Mouse (Mus musculus): ENCODE data around the gene D5Ertd579e. TPM values are rescaled to one million over a fixed set of nuclear protein-coding genes. Genes with fewer than 3 reads are reported as not detected.

Gene D5Ertd579e
- polyA plus RNA-seq, 1 experiment from 2014 or later = 25.1 TPM

DNA sequence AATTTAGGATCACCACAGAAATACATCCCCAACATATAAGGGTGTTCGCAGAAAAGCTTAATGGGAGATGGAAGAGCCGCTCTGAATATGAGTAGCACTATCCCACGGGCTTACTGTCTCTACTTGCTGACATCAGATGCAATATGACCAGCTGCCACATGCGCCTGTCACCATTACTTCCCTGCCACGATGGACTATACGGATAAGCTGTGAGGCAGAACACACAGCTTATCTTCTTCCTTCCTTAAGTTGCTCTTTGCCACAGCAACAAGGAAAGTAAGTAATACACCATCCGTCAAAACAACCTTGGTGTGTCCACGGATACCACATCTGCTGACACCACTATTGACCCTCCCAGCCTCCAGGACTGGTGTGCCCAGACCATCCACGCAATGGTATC lies 131.3 kb downstream of the D5Ertd579e start:
- no peak overlapping the region for H3K4me3 ChIP-seq
- H3K36me3 ChIP-seq = no peaks in the 10 kb centered on the region
- no peak for DNase-seq (ENCODE audit: low spot score)
- 87% methylated on average over 9 of the region's 9 CpGs for WGBS
- H3K27me3 ChIP-seq (ENCODE audit: low read depth, poor library complexity, severe bottlenecking) = no peaks in the 10 kb centered on the region
- no peak overlapping the region for H3K27ac ChIP-seq
- H3K9me3 ChIP-seq (replicated peaks) = no peaks in the 10 kb centered on the region
- H3K4me1 ChIP-seq = 0 out of 2 replicates have a peak, but pooled peaks cover 14% of the 10 kb centered on the region

DNA sequence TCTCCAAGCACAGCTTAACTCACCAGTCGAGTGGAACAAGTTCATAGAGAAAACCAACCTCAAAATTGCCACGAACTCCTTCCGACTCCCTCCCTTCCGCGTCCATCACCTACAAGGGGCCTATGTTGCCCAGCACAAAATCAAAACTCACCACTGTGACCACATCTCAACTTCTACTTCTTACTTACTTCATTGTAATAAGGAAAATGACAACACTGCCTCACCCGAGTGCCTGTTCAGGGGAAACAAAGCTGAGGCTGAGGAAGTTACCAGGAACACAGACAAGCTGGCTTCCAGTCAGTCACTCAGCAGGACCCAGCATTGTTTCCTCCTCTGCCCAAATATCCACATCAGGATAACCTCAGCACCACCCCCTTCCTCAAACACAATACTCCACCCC lies 132.1 kb downstream of the D5Ertd579e start:
- H3K4me1 ChIP-seq = 0 out of 2 replicates have a peak, but pooled peaks cover 14% of the 10 kb centered on the region
- no peak overlapping the region for H3K4me3 ChIP-seq
- no peaks in the 10 kb centered on the region for H3K27me3 ChIP-seq (ENCODE audit: low read depth, poor library complexity, severe bottlenecking)
- no peak for DNase-seq (ENCODE audit: low spot score)
- H3K36me3 ChIP-seq = no peaks in the 10 kb centered on the region
- WGBS = 91% methylated on average over 6 of the region's 6 CpGs
- no peaks in the 10 kb centered on the region for H3K9me3 ChIP-seq (replicated peaks)
- no peak overlapping the region for H3K27ac ChIP-seq

DNA sequence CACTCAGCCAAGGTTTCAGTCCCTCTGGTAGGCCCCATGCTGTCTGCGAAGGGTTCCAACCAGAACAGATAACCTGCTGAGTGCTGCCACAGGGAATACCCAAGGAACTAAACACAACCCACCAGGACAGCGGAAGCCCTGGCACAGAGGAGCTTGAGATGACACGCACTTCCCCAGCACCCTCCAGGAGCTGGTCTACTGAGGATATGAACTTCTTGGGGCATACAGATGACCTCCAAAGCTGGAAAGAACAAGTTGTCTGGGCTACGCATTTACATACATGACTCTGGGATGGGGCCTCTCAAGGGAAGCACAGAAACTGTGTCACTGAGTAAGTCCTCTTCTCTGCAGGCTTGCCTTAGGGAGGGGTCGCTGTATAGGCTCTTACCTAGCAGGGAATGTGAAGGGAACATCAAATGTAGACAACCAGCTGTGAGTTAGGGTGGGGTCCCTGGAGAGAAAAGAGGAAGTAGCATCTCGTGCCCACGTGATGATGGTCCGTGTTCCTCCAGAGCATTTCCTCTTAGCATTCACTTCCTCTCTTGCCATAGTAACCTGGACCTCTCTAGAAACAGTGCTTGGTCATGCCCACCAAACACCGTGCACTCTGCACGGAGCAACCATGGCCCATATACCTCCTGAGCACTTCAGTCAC lies 132.9 kb downstream of the D5Ertd579e start:
- no peak for DNase-seq (ENCODE audit: low spot score)
- no peaks in the 10 kb centered on the region for H3K27me3 ChIP-seq (ENCODE audit: low read depth, poor library complexity, severe bottlenecking)
- H3K9me3 ChIP-seq (replicated peaks) = no peaks in the 10 kb centered on the region
- no peak overlapping the region for H3K4me3 ChIP-seq
- H3K36me3 ChIP-seq = no peaks in the 10 kb centered on the region
- WGBS = 94% methylated on average over 10 of the region's 10 CpGs
- 0 out of 2 replicates have a peak, but pooled peaks cover 11% of the 10 kb centered on the region for H3K4me1 ChIP-seq
- H3K27ac ChIP-seq = no peak overlapping the region

DNA sequence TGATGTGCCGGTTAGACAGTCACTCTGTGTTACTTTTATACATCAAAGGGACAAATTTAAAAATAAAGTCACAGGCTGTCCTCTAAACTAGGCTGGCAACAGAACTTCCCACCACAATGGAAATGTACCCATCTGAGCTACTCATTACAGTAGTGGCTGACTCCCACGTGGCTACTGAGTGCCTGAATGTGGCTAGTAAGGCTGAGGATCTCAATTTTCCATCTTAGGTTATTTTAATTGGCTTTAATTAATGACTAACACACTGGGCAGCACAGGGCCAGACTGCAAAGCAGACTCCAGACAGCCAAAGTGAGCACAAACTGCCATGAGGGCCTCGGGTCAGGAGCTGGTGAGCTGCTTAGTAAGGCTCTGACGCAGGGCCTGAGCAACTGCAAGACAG lies 134.3 kb downstream of the D5Ertd579e start:
- DNase-seq (ENCODE audit: low spot score) = no peak
- no peaks in the 10 kb centered on the region for H3K36me3 ChIP-seq
- H3K4me1 ChIP-seq = no peaks in the 10 kb centered on the region
- H3K4me3 ChIP-seq = no peak overlapping the region
- 84% methylated on average over 4 of the region's 4 CpGs for WGBS
- H3K9me3 ChIP-seq (replicated peaks) = no peaks in the 10 kb centered on the region
- no peaks in the 10 kb centered on the region for H3K27me3 ChIP-seq (ENCODE audit: low read depth, poor library complexity, severe bottlenecking)
- H3K27ac ChIP-seq = no peak overlapping the region

DNA sequence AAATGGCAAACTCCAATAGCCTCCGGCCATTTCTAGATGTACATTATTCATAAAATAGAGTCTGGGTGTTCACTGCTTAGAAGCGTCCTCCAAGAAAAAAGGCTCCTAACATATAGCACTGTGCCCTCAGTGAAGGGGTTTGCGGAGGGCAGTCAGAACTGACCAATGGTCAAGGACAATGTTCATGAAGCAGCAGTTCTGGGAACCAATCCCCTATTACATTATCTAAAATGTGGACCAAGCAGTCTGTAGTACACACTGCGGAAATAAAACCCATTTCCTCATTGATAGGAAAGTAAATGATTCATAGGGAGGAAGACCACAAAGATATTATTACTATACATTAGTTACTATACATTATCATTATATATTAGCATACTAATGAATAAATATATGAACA lies 135.3 kb downstream of the D5Ertd579e start:
- H3K36me3 ChIP-seq = no peaks in the 10 kb centered on the region
- H3K4me1 ChIP-seq = no peaks in the 10 kb centered on the region
- 94% methylated on average over 4 of the region's 4 CpGs for WGBS
- no peak for DNase-seq (ENCODE audit: low spot score)
- H3K9me3 ChIP-seq (replicated peaks) = no peaks in the 10 kb centered on the region
- H3K4me3 ChIP-seq = no peak overlapping the region
- no peaks in the 10 kb centered on the region for H3K27me3 ChIP-seq (ENCODE audit: low read depth, poor library complexity, severe bottlenecking)
- H3K27ac ChIP-seq = no peak overlapping the region

DNA sequence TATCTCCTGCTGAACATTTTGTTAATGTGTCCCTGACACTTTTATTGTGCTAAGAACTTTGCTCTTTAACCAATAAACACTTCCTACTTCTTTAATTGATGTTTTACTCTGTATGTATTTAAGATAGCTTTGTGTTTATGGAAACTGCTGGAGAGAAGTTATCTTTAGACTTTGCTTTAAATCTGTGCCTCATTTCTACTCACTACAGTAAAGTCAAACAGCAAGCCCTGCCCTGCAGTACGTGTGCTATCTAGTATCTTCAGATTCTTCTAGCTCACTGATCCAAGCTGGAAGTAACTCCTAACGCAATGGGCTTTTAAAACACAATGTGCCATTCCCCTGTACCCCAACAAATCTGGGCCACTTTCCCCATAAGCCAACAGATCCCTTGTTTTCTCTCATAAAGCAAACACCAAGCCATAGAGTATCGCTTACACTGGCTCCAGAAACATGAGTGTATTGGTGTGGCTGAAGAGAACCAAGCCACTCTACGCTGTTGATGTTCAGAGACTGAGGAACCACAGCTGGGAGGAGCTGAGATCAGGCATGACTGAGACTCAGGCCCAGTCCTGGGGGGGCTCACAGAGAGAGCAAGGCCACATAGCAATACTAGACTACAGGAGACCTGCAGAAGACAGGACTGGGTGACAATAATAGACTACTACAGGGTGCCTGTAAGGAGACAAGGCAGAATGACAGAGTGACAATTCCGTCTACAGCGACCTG lies 136.2 kb downstream of the D5Ertd579e start:
- Histone ChIP-seq H3K27ac (no peak overlapping the region), H3K36me3 (no peaks in the 10 kb centered on the region), H3K4me3 (no peak overlapping the region), H3K4me1 (no peaks in the 10 kb centered on the region), H3K9me3 (replicated peaks) (no peaks in the 10 kb centered on the region), H3K27me3 (ENCODE audit: low read depth, poor library complexity, severe bottlenecking) (no peaks in the 10 kb centered on the region)
- 93% methylated on average over 6 of the region's 6 CpGs for WGBS
- no peak for DNase-seq (ENCODE audit: low spot score)

DNA sequence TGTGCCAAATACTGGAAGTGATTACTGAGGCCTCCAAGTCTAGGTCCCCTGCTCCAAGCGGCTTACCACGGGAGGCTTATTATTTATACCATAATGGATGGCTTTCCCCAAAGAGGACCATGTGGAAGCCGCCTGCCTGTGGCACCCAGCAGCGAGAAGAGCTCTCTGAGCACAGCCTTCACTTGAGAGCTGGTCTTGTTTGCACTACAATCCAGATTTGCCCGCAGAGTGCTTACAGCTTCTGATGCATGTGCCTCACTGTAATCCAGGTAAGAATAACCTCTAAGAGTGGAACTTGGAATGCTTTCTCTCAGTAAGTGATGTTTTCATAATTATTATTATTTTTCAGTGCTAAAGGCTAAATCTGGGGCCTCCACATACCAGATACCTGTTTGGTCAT lies 136.7 kb downstream of the D5Ertd579e start:
- H3K4me1 ChIP-seq = no peaks in the 10 kb centered on the region
- no peaks in the 10 kb centered on the region for H3K36me3 ChIP-seq
- no peaks in the 10 kb centered on the region for H3K9me3 ChIP-seq (replicated peaks)
- 89% methylated on average over 5 of the region's 5 CpGs for WGBS
- H3K4me3 ChIP-seq = no peak overlapping the region
- H3K27ac ChIP-seq = no peak overlapping the region
- no peak for DNase-seq (ENCODE audit: low spot score)
- no peaks in the 10 kb centered on the region for H3K27me3 ChIP-seq (ENCODE audit: low read depth, poor library complexity, severe bottlenecking)

DNA sequence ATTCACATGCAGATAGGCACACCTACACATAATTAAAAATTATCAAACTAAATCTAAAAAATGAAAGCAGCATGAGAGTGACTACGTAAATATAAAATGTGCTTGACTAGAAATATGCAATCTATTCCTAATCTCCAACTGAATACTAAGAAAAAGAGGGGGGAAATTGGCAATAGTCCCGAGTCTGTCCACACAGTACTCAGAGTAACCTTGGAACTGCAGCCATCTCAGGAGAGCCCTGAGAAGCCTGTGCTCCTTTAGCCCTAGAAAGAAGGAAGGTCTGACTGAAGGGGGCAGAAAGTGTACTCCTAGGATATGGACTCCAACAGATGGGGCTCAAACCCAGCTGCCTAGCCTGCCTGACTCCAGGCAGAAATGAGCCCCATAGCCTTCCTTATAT lies 137.3 kb downstream of the D5Ertd579e start:
- H3K4me3 ChIP-seq = no peak overlapping the region
- no peaks in the 10 kb centered on the region for H3K27me3 ChIP-seq (ENCODE audit: low read depth, poor library complexity, severe bottlenecking)
- H3K27ac ChIP-seq = no peak overlapping the region
- H3K36me3 ChIP-seq = no peaks in the 10 kb centered on the region
- H3K4me1 ChIP-seq = no peaks in the 10 kb centered on the region
- DNase-seq (ENCODE audit: low spot score) = no peak
- H3K9me3 ChIP-seq (replicated peaks) = no peaks in the 10 kb centered on the region
- 95% methylated on average over 2 of the region's 2 CpGs for WGBS

DNA sequence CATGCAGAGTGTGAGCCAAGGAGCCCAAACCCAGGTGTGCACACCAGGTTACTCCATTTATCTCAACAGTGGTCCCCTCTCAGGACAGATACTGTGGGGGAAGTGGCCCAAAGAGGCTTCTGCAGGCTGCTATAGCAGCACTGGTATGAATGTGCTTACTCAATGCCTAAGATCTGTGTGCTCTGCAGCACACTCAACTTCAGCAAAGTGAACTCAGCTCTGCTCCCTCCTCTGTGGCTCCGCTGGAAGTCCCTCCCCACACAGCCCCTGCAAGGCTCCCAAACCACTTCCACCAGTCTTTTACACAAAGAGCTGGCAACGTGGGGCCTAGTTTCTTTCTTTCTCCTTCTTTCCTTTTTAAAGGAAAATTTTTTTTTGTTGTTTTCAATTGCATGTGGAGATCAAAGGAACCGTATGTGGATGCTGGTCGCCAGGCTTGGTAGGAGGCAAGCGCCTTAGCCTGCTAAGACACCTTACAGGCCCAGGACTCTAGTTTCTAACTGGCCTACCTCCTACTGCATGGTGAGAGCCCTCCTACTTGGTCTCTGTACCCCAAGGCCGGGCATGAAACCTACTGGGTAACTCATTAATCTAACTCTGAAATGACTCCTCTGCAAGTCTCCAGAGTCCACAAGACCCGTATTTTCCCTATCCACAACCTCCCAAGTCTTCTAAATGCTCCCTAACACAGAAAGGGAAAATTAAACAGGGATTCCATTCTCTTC lies 138.1 kb downstream of the D5Ertd579e start:
- WGBS = 53% methylated on average over 7 of the region's 7 CpGs
- Histone ChIP-seq H3K4me3 (no peak overlapping the region), H3K27ac (no peak overlapping the region), H3K9me3 (replicated peaks) (no peaks in the 10 kb centered on the region), H3K36me3 (no peaks in the 10 kb centered on the region), H3K4me1 (no peaks in the 10 kb centered on the region), H3K27me3 (ENCODE audit: low read depth, poor library complexity, severe bottlenecking) (no peaks in the 10 kb centered on the region)
- DNase-seq (ENCODE audit: low spot score) = no peak

DNA sequence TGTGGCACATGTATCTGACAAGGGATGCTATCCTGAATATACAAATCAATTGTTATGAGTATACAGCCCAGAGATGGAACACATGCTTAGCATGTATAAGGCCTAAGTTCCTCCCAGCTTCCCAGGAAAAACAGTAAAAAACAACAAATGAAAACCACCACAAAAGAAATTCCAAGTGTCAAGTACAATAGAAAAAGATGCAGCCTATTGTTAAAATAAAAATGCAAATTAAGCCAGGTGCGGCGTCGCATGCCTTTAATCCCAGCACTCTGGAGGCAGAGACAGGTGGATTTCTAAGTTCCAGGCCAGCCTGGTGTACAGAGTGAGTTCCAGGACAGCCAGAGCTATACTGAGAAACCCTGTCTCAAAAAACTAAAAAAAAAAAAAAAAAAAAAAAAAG lies 138.9 kb downstream of the D5Ertd579e start:
- WGBS = 76% methylated on average over 3 of the region's 3 CpGs
- H3K4me3 ChIP-seq = no peak overlapping the region
- no peaks in the 10 kb centered on the region for H3K4me1 ChIP-seq
- H3K9me3 ChIP-seq (replicated peaks) = no peaks in the 10 kb centered on the region
- H3K27me3 ChIP-seq (ENCODE audit: low read depth, poor library complexity, severe bottlenecking) = no peaks in the 10 kb centered on the region
- DNase-seq (ENCODE audit: low spot score) = no peak
- H3K36me3 ChIP-seq = no peaks in the 10 kb centered on the region
- no peak overlapping the region for H3K27ac ChIP-seq

DNA sequence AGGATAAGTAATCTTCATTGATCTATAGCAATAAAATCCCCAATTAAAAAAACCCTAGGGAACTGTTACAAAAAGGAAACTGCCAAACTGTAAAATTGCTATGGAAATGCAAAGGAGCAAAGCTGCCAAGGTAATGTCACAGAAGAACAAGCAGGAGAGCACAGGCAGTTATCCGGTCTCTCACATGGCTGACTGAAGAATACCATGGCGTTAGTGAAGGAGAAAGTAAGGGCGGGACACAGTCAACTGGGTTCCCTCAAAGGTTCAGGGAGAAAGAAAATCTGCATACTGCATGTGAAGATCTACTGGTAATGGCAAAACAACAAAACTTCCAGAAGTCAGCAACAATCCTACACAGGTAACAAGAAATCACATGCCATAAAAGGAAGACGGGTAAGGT lies 139.5 kb downstream of the D5Ertd579e start:
- WGBS = 83% methylated on average over 4 of the region's 4 CpGs
- no peak overlapping the region for H3K4me3 ChIP-seq
- H3K9me3 ChIP-seq (replicated peaks) = no peaks in the 10 kb centered on the region
- no peak overlapping the region for H3K27ac ChIP-seq
- DNase-seq (ENCODE audit: low spot score) = no peak
- no peaks in the 10 kb centered on the region for H3K4me1 ChIP-seq
- no peaks in the 10 kb centered on the region for H3K27me3 ChIP-seq (ENCODE audit: low read depth, poor library complexity, severe bottlenecking)
- no peaks in the 10 kb centered on the region for H3K36me3 ChIP-seq

DNA sequence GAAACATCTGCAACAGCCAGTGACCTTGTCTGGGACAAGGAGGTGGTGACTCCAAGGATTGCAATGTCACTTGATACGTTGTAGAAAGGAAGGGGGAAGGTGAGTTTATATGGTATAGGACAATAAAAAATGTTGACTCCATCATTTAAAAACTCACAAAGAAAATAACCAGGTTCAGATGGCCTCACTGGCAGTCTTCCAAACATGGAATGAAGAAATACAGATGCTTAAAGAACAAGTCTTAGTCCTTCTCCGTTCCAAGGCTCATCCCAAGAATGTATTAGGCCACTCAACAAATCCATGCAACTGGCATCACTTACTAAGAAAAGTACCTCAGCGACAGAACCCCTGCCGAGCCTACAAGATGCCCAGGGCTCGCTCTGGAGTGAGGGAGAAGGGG lies 141.3 kb downstream of the D5Ertd579e start:
- Histone ChIP-seq H3K9me3 (replicated peaks) (no peaks in the 10 kb centered on the region), H3K4me3 (no peak overlapping the region), H3K4me1 (no peaks in the 10 kb centered on the region), H3K36me3 (no peaks in the 10 kb centered on the region), H3K27ac (no peak overlapping the region), H3K27me3 (ENCODE audit: low read depth, poor library complexity, severe bottlenecking) (no peaks in the 10 kb centered on the region)
- no peak for DNase-seq (ENCODE audit: low spot score)
- 79% methylated on average over 5 of the region's 5 CpGs for WGBS

DNA sequence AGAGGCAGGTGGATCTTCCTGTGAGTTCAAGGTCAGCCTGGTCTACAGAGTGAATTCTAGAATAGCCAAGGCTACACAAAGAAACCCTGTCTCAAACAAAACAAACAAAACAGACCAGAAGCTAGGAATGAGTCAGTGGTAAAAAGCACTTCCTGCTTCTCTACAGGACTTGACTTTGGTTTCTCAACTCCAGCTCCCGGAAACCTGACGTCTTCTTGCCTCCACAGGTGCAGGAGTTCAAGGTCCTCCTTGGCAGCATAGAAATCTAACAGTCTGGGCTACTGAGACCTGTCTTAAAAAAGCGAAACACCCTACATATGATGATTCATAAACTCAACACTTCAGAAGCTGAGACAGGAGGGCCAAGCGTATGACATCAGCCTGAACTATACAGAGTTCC lies 141.9 kb downstream of the D5Ertd579e start:
- Histone ChIP-seq H3K4me3 (no peak overlapping the region), H3K4me1 (no peaks in the 10 kb centered on the region), H3K27ac (no peak overlapping the region), H3K9me3 (replicated peaks) (no peaks in the 10 kb centered on the region), H3K27me3 (ENCODE audit: low read depth, poor library complexity, severe bottlenecking) (no peaks in the 10 kb centered on the region), H3K36me3 (no peaks in the 10 kb centered on the region)
- 83% methylated on average over 4 of the region's 4 CpGs for WGBS
- no peak for DNase-seq (ENCODE audit: low spot score)
